Mouse (Mus musculus) heart, postnatal 0 days (tissue): ENCODE data around the gene Mob3b.

Experiments
- CTCF ChIP-seq: IDR thresholded peaks from 2 replicates; pipeline ENCODE4 v1.5.1; 2016; ENCODE audit warnings: antibody characterized with exemption, control low read depth, low read depth
- EP300 ChIP-seq: IDR thresholded peaks from 2 replicates; pipeline ENCODE4 v1.6.1; 2016; ENCODE audit warnings: antibody characterized with exemption, low read depth

- peak; percentile 76 for TF ChIP-seq CTCF
- no peak for TF ChIP-seq EP300
These were observed 196.3 kb downstream of the Mob3b start for GRCm38 (mm10) chr4:34960781-34961560.
